Mouse (Mus musculus): ENCODE data around the gene Egfem1. TPM values are rescaled to one million over a fixed set of nuclear protein-coding genes. Genes with fewer than 3 reads are reported as not detected.
A peak's percentile ranks its signal among the peaks of the same experiment; 100 is the strongest.

Gene Egfem1
- polyA plus RNA-seq, 1 experiment from 2014 or later: 7.7 TPM

DNA sequence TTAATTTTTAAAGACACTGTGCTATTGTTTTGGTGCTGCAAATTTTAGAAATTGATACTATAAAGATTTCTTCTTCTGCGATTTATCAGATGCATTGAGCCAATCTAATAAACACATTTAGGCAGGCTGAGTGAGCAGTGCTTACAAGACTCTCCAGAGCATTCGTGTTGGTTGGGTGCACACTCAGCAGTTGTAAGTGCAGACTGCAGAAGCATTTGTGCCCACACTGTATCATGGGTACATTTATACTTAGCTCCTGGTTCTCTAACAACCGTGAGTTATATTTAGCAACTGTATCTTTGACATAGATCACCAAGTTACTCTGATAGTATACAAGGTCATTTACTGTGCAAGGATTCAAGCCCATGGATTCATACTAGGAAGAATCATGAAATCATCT is 264.0 kb downstream of the Egfem1 start:
- no peak for ATAC-seq (ENCODE audit: low FRiP score, low TSS enrichment)
- DNase-seq: no peak

DNA sequence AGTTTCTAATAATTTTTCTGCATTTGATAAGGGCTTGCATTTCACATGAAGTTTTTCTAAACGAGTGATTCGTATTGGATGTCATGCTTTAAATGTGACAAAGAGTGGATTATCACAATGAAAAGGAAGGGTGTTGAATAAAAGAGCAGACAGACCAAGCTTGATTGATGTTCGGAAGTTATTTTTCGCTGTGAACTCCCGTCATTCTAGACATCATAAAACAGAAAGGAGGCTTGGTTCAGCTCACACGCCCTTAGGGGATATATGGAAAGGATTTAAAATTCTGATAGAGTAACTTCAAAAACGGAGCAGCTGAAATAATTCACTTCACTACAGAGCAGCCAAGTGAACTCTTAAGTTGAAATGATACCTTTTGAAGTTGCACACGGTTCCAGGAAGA is 285.1 kb downstream of the Egfem1 start:
- Histone ChIP-seq H3K9me3 (ENCODE audit: control insufficient read depth, low read length) (no peaks in the 10 kb centered on the region), H3K4me1 (ENCODE audit: control insufficient read depth, insufficient read depth, low read length) (no peaks in the 10 kb centered on the region), H3K27me3 (ENCODE audit: control insufficient read depth, insufficient read depth, low read length) (no peaks in the 10 kb centered on the region), H3K36me3 (ENCODE audit: control insufficient read depth, insufficient read depth, low read length) (no peaks in the 10 kb centered on the region), H3K4me3 (replicated peaks; ENCODE audit: low read depth, low read length) (no peak overlapping the region), H3K9ac (replicated peaks; ENCODE audit: low read length) (no peak overlapping the region), H3K27ac (replicated peaks; ENCODE audit: low read depth, low read length) (no peak overlapping the region), H3K4me2 (ENCODE audit: low read length) (no peak overlapping the region)
- 22% methylated on average over 8 of the region's 8 CpGs for WGBS
- ATAC-seq (ENCODE audit: low FRiP score, low TSS enrichment) (no peak; the same call in 1 of the 2 replicates), DNase-seq (peak; percentile 63)

More for the DNA sequence above, 264.0 kb downstream of the Egfem1 start:
- Histone ChIP-seq H3K4me2 (ENCODE audit: low read length) (no peak overlapping the region), H3K4me3 (replicated peaks; ENCODE audit: low read depth, low read length) (no peak overlapping the region), H3K9me3 (ENCODE audit: control insufficient read depth, low read length) (no peaks in the 10 kb centered on the region), H3K36me3 (ENCODE audit: control insufficient read depth, insufficient read depth, low read length) (no peaks in the 10 kb centered on the region), H3K9ac (replicated peaks; ENCODE audit: low read length) (no peak overlapping the region), H3K27ac (replicated peaks; ENCODE audit: low read depth, low read length) (no peak overlapping the region), H3K4me1 (ENCODE audit: control insufficient read depth, insufficient read depth, low read length) (no peaks in the 10 kb centered on the region), H3K27me3 (ENCODE audit: control insufficient read depth, insufficient read depth, low read length) (no peaks in the 10 kb centered on the region)
- 78% methylated on average over 3 of the region's 3 CpGs for WGBS

DNA sequence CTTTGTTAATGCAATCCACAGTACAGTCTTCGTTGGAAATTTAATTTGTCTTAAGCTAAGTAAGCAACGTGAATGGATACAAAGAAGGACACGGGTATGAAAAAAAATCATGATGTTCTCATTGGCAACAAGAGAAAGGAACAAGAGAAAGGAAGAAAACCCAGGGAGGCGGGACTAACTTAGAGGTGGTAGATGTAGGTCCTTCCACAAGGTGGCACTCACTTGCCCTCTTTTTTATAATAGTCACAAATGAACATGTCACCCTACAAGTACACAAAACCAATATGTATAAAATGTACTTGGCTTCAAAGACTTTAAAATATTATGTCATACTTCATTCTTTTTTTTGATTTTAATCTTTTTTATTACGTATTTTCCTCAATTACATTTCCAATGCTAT is 288.7 kb downstream of the Egfem1 start:
- H3K9ac ChIP-seq (replicated peaks; ENCODE audit: low read length): no peak overlapping the region
- WGBS: 78% methylated on average over 5 of the region's 5 CpGs
- DNase-seq: no peak

GRCm38 (mm10) chr3:29381255-29381654 is 299.4 kb downstream of the Egfem1 start:
- Histone ChIP-seq H3K9me3 (ENCODE audit: control insufficient read depth, low read length) (no peaks in the 10 kb centered on the region), H3K36me3 (ENCODE audit: control insufficient read depth, insufficient read depth, low read length) (no peaks in the 10 kb centered on the region), H3K4me1 (ENCODE audit: control insufficient read depth, insufficient read depth, low read length) (0 out of 2 replicates have a peak, but pooled peaks cover 3% of the 10 kb centered on the region), H3K27ac (replicated peaks; ENCODE audit: low read depth, low read length) (no peak overlapping the region), H3K9ac (replicated peaks; ENCODE audit: low read length) (no peak overlapping the region), H3K4me3 (replicated peaks; ENCODE audit: low read depth, low read length) (no peak overlapping the region), H3K4me2 (ENCODE audit: low read length) (no peak overlapping the region), H3K27me3 (ENCODE audit: control insufficient read depth, insufficient read depth, low read length) (no peaks in the 10 kb centered on the region)
- 57% methylated on average over 2 of the region's 2 CpGs for WGBS
- ATAC-seq (ENCODE audit: low FRiP score, low TSS enrichment) (no peak), DNase-seq (peak; percentile 33)

More for the DNA sequence above, 288.7 kb downstream of the Egfem1 start:
- H3K27ac ChIP-seq (replicated peaks; ENCODE audit: low read depth, low read length): no peak overlapping the region
- no peak overlapping the region for H3K4me3 ChIP-seq (replicated peaks; ENCODE audit: low read depth, low read length)
- ATAC-seq (ENCODE audit: low FRiP score, low TSS enrichment): no peak
- H3K27me3 ChIP-seq (ENCODE audit: control insufficient read depth, insufficient read depth, low read length): no peaks in the 10 kb centered on the region
- H3K9me3 ChIP-seq (ENCODE audit: control insufficient read depth, low read length): no peaks in the 10 kb centered on the region
- no peak overlapping the region for H3K4me2 ChIP-seq (ENCODE audit: low read length)
- no peaks in the 10 kb centered on the region for H3K36me3 ChIP-seq (ENCODE audit: control insufficient read depth, insufficient read depth, low read length)
- no peaks in the 10 kb centered on the region for H3K4me1 ChIP-seq (ENCODE audit: control insufficient read depth, insufficient read depth, low read length)

DNA sequence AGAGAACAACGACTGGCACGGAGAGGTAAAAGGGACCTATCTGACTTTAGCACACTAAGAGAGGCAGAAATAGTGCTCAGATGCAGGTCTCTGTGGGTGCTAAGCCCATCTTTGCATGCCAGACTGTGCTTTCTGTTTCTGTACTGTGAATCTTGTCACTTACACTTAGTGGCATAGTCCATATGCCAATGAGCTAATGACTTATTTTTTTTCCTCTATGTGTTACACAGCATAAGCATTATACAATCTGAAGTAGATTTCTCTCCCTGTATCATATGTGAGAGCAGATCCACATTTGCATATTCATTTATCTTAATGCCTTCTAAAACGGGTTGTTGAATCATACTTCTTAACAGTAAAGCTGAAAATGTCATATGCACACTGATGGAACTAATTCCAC is 317.2 kb downstream of the Egfem1 start:
- 83% methylated on average over 3 of the region's 3 CpGs for WGBS

DNA sequence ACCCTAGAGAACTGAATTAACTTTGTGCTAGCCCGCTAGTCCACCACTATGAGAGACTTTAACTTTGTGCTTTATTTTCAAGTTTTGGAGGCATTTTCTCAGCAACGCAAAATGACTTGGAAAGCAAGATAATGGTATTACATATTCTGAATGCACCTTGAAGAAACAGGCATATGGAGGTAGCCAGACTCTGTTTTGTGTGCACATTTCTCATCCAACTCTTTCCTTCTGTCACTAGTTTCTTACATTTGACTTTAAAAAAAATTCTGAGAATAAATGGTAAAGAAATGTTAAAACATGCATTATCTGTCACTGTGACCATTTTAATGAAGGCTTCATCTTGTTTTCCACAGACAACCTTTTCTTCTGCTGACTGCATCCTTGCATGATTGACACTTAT is 339.8 kb downstream of the Egfem1 start:
- no peaks in the 10 kb centered on the region for H3K9me3 ChIP-seq (ENCODE audit: control insufficient read depth, low read length)
- no peak overlapping the region for H3K9ac ChIP-seq (replicated peaks; ENCODE audit: low read length)
- WGBS: 93% methylated on average over 2 of the region's 2 CpGs
- no peak for DNase-seq
- no peak overlapping the region for H3K27ac ChIP-seq (replicated peaks; ENCODE audit: low read depth, low read length)
- no peaks in the 10 kb centered on the region for H3K36me3 ChIP-seq (ENCODE audit: control insufficient read depth, insufficient read depth, low read length)
- no peak overlapping the region for H3K4me3 ChIP-seq (replicated peaks; ENCODE audit: low read depth, low read length)
- no peaks in the 10 kb centered on the region for H3K4me1 ChIP-seq (ENCODE audit: control insufficient read depth, insufficient read depth, low read length)
- no peak overlapping the region for H3K4me2 ChIP-seq (ENCODE audit: low read length)
- ATAC-seq (ENCODE audit: low FRiP score, low TSS enrichment): no peak
- H3K27me3 ChIP-seq (ENCODE audit: control insufficient read depth, insufficient read depth, low read length): no peaks in the 10 kb centered on the region

More for the DNA sequence above, 317.2 kb downstream of the Egfem1 start:
- DNase-seq (no peak), ATAC-seq (ENCODE audit: low FRiP score, low TSS enrichment) (no peak)
- no peak overlapping the region for H3K9ac ChIP-seq (replicated peaks; ENCODE audit: low read length)
- no peaks in the 10 kb centered on the region for H3K4me1 ChIP-seq (ENCODE audit: control insufficient read depth, insufficient read depth, low read length)
- no peaks in the 10 kb centered on the region for H3K27me3 ChIP-seq (ENCODE audit: control insufficient read depth, insufficient read depth, low read length)
- H3K27ac ChIP-seq (replicated peaks; ENCODE audit: low read depth, low read length): no peak overlapping the region
- H3K4me3 ChIP-seq (replicated peaks; ENCODE audit: low read depth, low read length): no peak overlapping the region
- no peaks in the 10 kb centered on the region for H3K36me3 ChIP-seq (ENCODE audit: control insufficient read depth, insufficient read depth, low read length)
- no peak overlapping the region for H3K4me2 ChIP-seq (ENCODE audit: low read length)
- no peaks in the 10 kb centered on the region for H3K9me3 ChIP-seq (ENCODE audit: control insufficient read depth, low read length)

DNA sequence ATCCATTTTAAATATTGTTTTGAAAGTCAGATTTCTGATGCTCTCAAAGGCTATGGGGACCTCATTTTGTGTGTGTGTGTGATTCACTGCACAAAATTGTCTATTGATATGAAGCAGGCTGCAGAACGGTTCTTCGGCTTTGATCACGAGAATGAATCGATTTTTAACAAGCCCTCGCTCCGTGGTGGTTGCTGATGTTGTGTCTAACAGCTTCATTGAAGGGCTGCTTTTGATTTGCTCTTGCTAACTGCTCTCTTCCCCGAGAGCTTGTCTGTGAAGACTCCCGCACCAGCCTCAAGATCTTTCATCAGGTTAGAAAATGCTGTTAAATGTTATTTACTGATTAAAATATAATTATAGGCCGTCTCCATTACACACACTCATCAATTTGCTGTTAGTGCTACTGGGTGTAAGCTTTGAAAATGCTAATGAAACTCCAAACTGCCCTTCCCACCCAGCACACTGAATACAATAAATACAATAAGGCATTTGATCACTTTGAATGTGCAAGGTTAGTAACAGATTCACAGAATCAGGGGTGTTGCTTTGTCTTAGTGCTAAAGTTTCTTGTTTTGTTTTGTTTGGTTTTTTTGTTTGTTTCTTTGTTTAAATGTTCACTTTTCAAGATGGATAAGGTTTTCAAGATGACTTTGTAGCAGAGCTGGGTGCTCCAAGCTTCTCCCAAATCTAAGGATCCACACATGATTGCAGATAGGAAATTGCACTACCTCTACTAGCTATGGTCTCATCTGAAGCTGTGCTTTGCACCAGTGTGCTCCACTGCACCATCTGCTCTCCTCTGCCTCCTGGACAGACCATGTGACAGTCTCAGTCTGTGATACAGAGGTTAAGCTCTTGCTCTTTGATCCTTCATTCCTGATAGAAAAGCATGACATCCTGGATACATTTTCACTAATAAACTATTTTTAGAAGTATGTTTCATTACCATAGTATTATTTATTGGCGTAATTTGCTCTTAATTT is 350.6 kb downstream of the Egfem1 start:
- Histone ChIP-seq H3K9me3 (ENCODE audit: control insufficient read depth, low read length) (no peaks in the 10 kb centered on the region), H3K4me2 (ENCODE audit: low read length) (peak overlapping the region; percentile 20; the same call in 1 of the 2 replicates), H3K4me3 (replicated peaks; ENCODE audit: low read depth, low read length) (no peak overlapping the region), H3K9ac (replicated peaks; ENCODE audit: low read length) (no peak overlapping the region), H3K27ac (replicated peaks; ENCODE audit: low read depth, low read length) (0 out of 2 replicates have a peak overlapping the region, but pooled peaks have one; percentile 22), H3K36me3 (ENCODE audit: control insufficient read depth, insufficient read depth, low read length) (no peaks in the 10 kb centered on the region), H3K4me1 (ENCODE audit: control insufficient read depth, insufficient read depth, low read length) (peaks cover 8% of the 10 kb centered on the region), H3K27me3 (ENCODE audit: control insufficient read depth, insufficient read depth, low read length) (no peaks in the 10 kb centered on the region)
- ATAC-seq (ENCODE audit: low FRiP score, low TSS enrichment): peak; percentile 77; the same call in 1 of the 2 replicates
- 14% methylated on average over 10 of the region's 10 CpGs for WGBS
- DNase-seq: peak; percentile 65

DNA sequence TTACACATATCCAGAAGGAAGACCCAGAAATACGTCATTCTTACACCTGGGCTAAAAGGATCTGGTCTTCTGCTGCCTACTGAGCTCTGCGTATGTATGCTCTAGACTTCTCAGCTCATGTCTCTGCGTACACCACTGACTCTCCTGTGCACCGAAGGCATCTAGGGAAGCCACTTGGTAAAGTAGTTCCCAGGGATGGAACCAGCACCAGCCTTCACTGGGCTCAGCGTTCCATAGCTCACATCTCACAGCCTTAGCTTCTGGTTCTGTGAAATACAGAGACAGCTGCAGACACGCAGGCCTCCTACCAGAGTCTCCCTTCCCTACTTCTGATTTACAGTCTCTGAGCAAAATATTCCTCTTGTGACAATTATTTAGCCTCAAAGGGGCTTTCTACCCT is 361.2 kb downstream of the Egfem1 start:
- no peaks in the 10 kb centered on the region for H3K36me3 ChIP-seq (ENCODE audit: control insufficient read depth, insufficient read depth, low read length)
- 89% methylated on average over 6 of the region's 6 CpGs for WGBS
- no peak overlapping the region for H3K27ac ChIP-seq (replicated peaks; ENCODE audit: low read depth, low read length)
- ATAC-seq (ENCODE audit: low FRiP score, low TSS enrichment) (no peak), DNase-seq (no peak)
- no peaks in the 10 kb centered on the region for H3K9me3 ChIP-seq (ENCODE audit: control insufficient read depth, low read length)
- H3K27me3 ChIP-seq (ENCODE audit: control insufficient read depth, insufficient read depth, low read length): no peaks in the 10 kb centered on the region
- H3K4me1 ChIP-seq (ENCODE audit: control insufficient read depth, insufficient read depth, low read length): 0 out of 2 replicates have a peak, but pooled peaks cover under 1% of the 10 kb centered on the region
- no peak overlapping the region for H3K9ac ChIP-seq (replicated peaks; ENCODE audit: low read length)
- no peak overlapping the region for H3K4me2 ChIP-seq (ENCODE audit: low read length)
- H3K4me3 ChIP-seq (replicated peaks; ENCODE audit: low read depth, low read length): no peak overlapping the region

DNA sequence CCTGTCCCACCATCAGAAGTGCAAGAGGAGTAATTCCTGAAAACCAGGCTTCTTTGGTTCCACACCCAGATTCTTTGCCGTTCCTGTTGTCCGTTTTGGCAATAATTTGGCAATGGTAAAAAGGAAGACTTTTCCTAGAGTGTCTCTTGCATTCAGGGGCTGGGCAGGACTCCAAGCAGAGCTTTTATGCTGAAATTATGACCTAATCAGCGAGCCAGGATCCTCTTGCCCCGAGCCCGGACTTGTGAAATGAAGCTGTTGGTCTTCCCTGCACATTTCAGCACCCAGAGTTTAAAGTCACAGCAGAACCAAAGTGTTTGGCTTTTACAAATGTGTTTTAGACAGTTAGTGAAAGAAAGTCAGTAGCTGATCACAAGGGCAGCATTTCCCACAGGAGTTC is 362.8 kb downstream of the Egfem1 start:
- Histone ChIP-seq H3K27ac (replicated peaks; ENCODE audit: low read depth, low read length) (no peak overlapping the region), H3K9me3 (ENCODE audit: control insufficient read depth, low read length) (no peaks in the 10 kb centered on the region), H3K36me3 (ENCODE audit: control insufficient read depth, insufficient read depth, low read length) (no peaks in the 10 kb centered on the region), H3K27me3 (ENCODE audit: control insufficient read depth, insufficient read depth, low read length) (no peaks in the 10 kb centered on the region), H3K4me1 (ENCODE audit: control insufficient read depth, insufficient read depth, low read length) (peaks cover 10% of the 10 kb centered on the region; the same call in 1 of the 2 replicates), H3K9ac (replicated peaks; ENCODE audit: low read length) (no peak overlapping the region), H3K4me3 (replicated peaks; ENCODE audit: low read depth, low read length) (no peak overlapping the region), H3K4me2 (ENCODE audit: low read length) (no peak overlapping the region)
- no peak for DNase-seq
- no peak for ATAC-seq (ENCODE audit: low FRiP score, low TSS enrichment)
- WGBS: 66% methylated on average over 5 of the region's 5 CpGs
